In the genomic region with DNA sequence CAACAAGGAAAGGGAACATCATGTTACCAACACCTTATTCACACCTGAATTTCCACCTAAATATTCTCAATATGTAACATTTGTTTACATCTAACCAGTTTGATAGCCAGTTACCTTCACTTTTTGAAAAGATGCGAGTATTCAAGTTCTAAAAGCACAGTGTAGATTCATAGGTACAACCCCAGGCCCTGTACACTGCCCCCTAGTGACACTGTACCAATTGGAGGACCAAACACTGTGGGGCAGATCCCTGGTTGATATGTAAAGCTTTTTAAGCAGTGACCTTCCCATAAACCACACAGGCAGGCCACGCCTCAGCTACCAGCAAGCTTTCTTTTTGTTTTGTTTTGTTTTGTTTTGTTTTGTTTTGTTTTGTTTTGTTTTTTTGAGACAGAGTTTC, we compare ENCODE assay signal across 21 mouse cellular contexts. TPM values are rescaled to one million over a fixed set of nuclear protein-coding genes. Genes with fewer than 3 reads are reported as not detected.
DNase-seq lines count a peak whose midpoint lies in the region; ATAC-seq and TF ChIP-seq lines count a peak whose summit lies in the region.
"Had no signal": no experiment of that assay in that cellular context is flagged by ENCODE, and none has a peak within 500 bp of the region (broad histone marks: within the 10 kb centered on the region; RNA-seq: fewer than 3 reads in every experiment).

No protein-coding gene starts in this region.

- no peak for TF ChIP-seq POLR2A in heart, adult 2 months (IDR thresholded peaks at IDR 0.05; ENCODE audit: insufficient read depth, low read depth, low read length)

- H3K9ac ChIP-seq in heart, adult 2 months (ENCODE audit: low read depth, low read length): no peak overlapping the region
- H3K9ac ChIP-seq in lung, postnatal 0 days (replicated peaks; ENCODE audit: low read depth): no peak overlapping the region
- H3K9ac ChIP-seq: heart, embryonic 13.5 days; neural tube, embryonic 15.5 days had no signal

- no peaks in the 10 kb centered on the region for H3K79me2 ChIP-seq in heart, adult 2 months (replicated peaks; ENCODE audit: control insufficient read depth, insufficient read depth, low read length)

- DNase-seq in heart, adult 2 months: no peak
- DNase-seq in heart, adult 11 months: no peak
- DNase-seq in lung, postnatal 0 days (ENCODE audit: low spot score): no peak
- no peak for DNase-seq in lung, postnatal 25 days (ENCODE audit: low spot score)
- no peak for DNase-seq in G1E (ENCODE audit: low spot score)
- DNase-seq in splenic B cell, adult 2 months (ENCODE audit: low read depth, low spot score): peak; percentile 39
- DNase-seq in cerebellum, adult 11-12 months: no peak
- DNase-seq in cerebellum, postnatal 25 days: no peak
- DNase-seq: adrenal gland, adult 8-10 months; cerebellum, adult 9-11 months; gastrocnemius, postnatal 25 days; heart, postnatal 4 days; layer of hippocampus, adult 9-11 months; lung, postnatal 10 days; retina, postnatal 1 day had no signal

- H3K4me3 ChIP-seq in heart, adult 2 months: no peak overlapping the region
- H3K4me3 ChIP-seq in lung, postnatal 0 days (ENCODE audit: low read depth, low read length): no peak overlapping the region
- no peak overlapping the region for H3K4me3 ChIP-seq in G1E (ENCODE audit: low read depth, low read length)
- H3K4me3 ChIP-seq: heart, embryonic 13.5 days; midbrain, embryonic 10.5 days; neural tube, embryonic 15.5 days had no signal

- ATAC-seq in lung, postnatal 0 days: no peak
- no peak for ATAC-seq in G1E (ENCODE audit: extremely low read depth, insufficient number of reproducible peaks, low FRiP score, poor library complexity, severe bottlenecking)
- ATAC-seq: forebrain, embryonic 16.5 days; inflammation-experienced regulatory T-cells, adult 6 months had no signal

- no peak overlapping the region for H3K4me2 ChIP-seq in lung, postnatal 0 days (replicated peaks; ENCODE audit: low read depth, low read length)
- H3K4me2 ChIP-seq: heart, embryonic 13.5 days; neural tube, embryonic 15.5 days had no signal

- no peaks in the 10 kb centered on the region for H3K27me3 ChIP-seq in heart, adult 2 months (ENCODE audit: control insufficient read depth, insufficient read depth, low read length)
- no peaks in the 10 kb centered on the region for H3K27me3 ChIP-seq in lung, postnatal 0 days (replicated peaks; ENCODE audit: insufficient read depth, low read length)
- peaks cover 38% of the 10 kb centered on the region for H3K27me3 ChIP-seq in G1E (ENCODE audit: insufficient read depth, low read length)
- no peaks in the 10 kb centered on the region for H3K27me3 ChIP-seq in splenic B cell, adult 2 months (ENCODE audit: control insufficient read depth, insufficient read depth, low read length, poor library complexity, severe bottlenecking)
- H3K27me3 ChIP-seq: neural tube, embryonic 15.5 days had no signal

- WGBS in heart, adult 2 months: 91% methylated on average over 2 of the region's 2 CpGs
- 97% methylated on average over 2 of the region's 2 CpGs for WGBS in lung, postnatal 0 days

- TF ChIP-seq CTCF in heart, adult 2 months (IDR thresholded peaks at IDR 0.05): peak; percentile 17; the same call in 1 of the 2 replicates
- peak; percentile 24; the same call in 1 of the 2 replicates for TF ChIP-seq CTCF in lung, postnatal 0 days (IDR thresholded peaks at IDR 0.05)
- 0 out of 2 replicates have a peak, but pooled peaks have one; percentile 14 for TF ChIP-seq CTCF in G1E (IDR thresholded peaks at IDR 0.05; ENCODE audit: low read depth, low read length)

- no peaks in the 10 kb centered on the region for H3K4me1 ChIP-seq in heart, adult 2 months (ENCODE audit: control insufficient read depth, insufficient read depth, low read length)
- H3K4me1 ChIP-seq in lung, postnatal 0 days (ENCODE audit: insufficient read depth, low read depth, low read length): no peaks in the 10 kb centered on the region
- no peaks in the 10 kb centered on the region for H3K4me1 ChIP-seq in G1E (ENCODE audit: insufficient read depth, low read depth, low read length)
- H3K4me1 ChIP-seq: heart, embryonic 13.5 days had no signal

- no peaks in the 10 kb centered on the region for H3K9me3 ChIP-seq in lung, postnatal 0 days (ENCODE audit: low read length)
- H3K9me3 ChIP-seq in G1E (replicated peaks): no peaks in the 10 kb centered on the region
- H3K9me3 ChIP-seq: heart, embryonic 13.5 days; midbrain, embryonic 10.5 days; neural tube, embryonic 15.5 days had no signal

- TF ChIP-seq EP300 in heart, adult 2 months (IDR thresholded peaks at IDR 0.05; ENCODE audit: insufficient read depth, low read depth, low read length): no peak
- no peak for TF ChIP-seq EP300 in lung, postnatal 0 days (IDR thresholded peaks at IDR 0.05)

- H3K36me3 ChIP-seq in heart, adult 2 months (ENCODE audit: control insufficient read depth, insufficient read depth, low read length): no peaks in the 10 kb centered on the region
- no peaks in the 10 kb centered on the region for H3K36me3 ChIP-seq in lung, postnatal 0 days (ENCODE audit: insufficient read depth, low read length)
- H3K36me3 ChIP-seq in G1E (replicated peaks): no peaks in the 10 kb centered on the region
- H3K36me3 ChIP-seq in splenic B cell, adult 2 months (ENCODE audit: control insufficient read depth, insufficient read depth, low read length, poor library complexity, severe bottlenecking): no peaks in the 10 kb centered on the region
- H3K36me3 ChIP-seq: heart, embryonic 13.5 days; midbrain, embryonic 10.5 days; neural tube, embryonic 15.5 days had no signal

- no peak overlapping the region for H3K27ac ChIP-seq in heart, adult 2 months
- no peak overlapping the region for H3K27ac ChIP-seq in lung, postnatal 0 days (ENCODE audit: low read length)
- H3K27ac ChIP-seq: heart, embryonic 13.5 days; kidney, postnatal 0 days; neural tube, embryonic 15.5 days had no signal

- intact Hi-C loops in heart, adult 2 months (cut with DNase I): no loop called here

RNA-seq across cellular contexts. Expression of a gene that starts 57.3 kb away (rescaled TPM):
- total RNA-seq in heart, adult 2 months (2021): under 1 TPM; 0.05 to 0.07 TPM
- polyA plus RNA-seq in heart, adult 2 months (2012; rRNA removed): 0.03 and 0.06 TPM in 2 replicates
- 0.10 and 0.16 TPM in 2 replicates for polyA plus RNA-seq in lung, postnatal 0 days (2015; fragmentation: Nextera tagmentation; extraction: Ambion mirVana)
- total RNA-seq in G1E (2014; fragmentation: Nextera tagmentation): not detected in 2 replicates
- 0.11 TPM in 1 of 2 replicates, not detected in the other for total RNA-seq in G1E (2017)
- polyA plus RNA-seq in G1E (2012): 0.04 TPM in 1 of 2 replicates, not detected in the other
- total RNA-seq: heart, postnatal 4 days had no signal
- polyA plus RNA-seq: inflammation-experienced regulatory T-cells, adult 6 months had no signal
